Comparison of ENCODE assay signal across 16 mouse cellular contexts in the genomic region with DNA sequence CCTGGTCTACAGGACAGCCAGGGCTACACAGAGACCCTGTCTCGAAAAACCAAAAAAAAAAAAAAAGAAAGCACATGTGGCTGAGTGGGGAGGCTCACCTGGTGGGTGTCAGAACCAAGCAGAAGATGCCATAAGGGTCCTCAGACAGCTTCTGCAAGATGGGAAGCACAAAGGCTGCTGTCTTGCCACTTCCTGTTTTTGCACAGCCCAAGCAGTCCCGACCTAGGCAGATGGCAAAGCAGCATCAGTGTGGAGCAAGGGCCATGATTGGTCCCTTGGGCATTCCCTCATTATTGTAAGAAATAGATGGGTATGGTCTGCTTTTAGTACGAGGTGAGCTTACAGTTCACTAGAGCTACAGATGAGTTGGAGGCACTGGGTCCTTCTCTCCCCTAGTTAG. TPM values are rescaled to one million over a fixed set of nuclear protein-coding genes. Genes with fewer than 3 reads are reported as not detected.
DNase-seq lines count a peak whose midpoint lies in the region; ATAC-seq and TF ChIP-seq lines count a peak whose summit lies in the region.
"Had no signal": no experiment of that assay in that cellular context is flagged by ENCODE, and none has a peak within 500 bp of the region (broad histone marks: within the 10 kb centered on the region; RNA-seq: fewer than 3 reads in every experiment).

No protein-coding gene starts in this region.

- WGBS in forebrain, embryonic 12.5 days, result 79% methylated on average over 3 of the region's 3 CpGs
- WGBS in forebrain, embryonic 16.5 days, result 88% methylated on average over 3 of the region's 3 CpGs
- WGBS in midbrain, embryonic 10.5 days, result 79% methylated on average over 3 of the region's 3 CpGs
- 81% methylated on average over 3 of the region's 3 CpGs for WGBS in midbrain, embryonic 13.5 days
- 81% methylated on average over 3 of the region's 3 CpGs for WGBS in limb, embryonic 13.5 days
- WGBS in small intestine, adult 2 months, result 64% methylated on average over 3 of the region's 3 CpGs

- TF ChIP-seq POLR2A in small intestine, adult 2 months (IDR thresholded peaks at IDR 0.05; ENCODE audit: low read depth, low read length), result no peak

- no peak overlapping the region for H3K9ac ChIP-seq in forebrain, embryonic 12.5 days
- H3K9ac ChIP-seq in forebrain, embryonic 16.5 days (replicated peaks; ENCODE audit: low read depth, low read length), result no peak overlapping the region
- H3K9ac ChIP-seq in midbrain, embryonic 13.5 days (replicated peaks), result no peak overlapping the region
- H3K9ac ChIP-seq in limb, embryonic 13.5 days, result no peak overlapping the region

- H3K36me3 ChIP-seq in forebrain, embryonic 12.5 days (replicated peaks), result peaks cover 44% of the 10 kb centered on the region
- H3K36me3 ChIP-seq in forebrain, embryonic 16.5 days (ENCODE audit: control insufficient read depth, insufficient read depth), result peaks cover 18% of the 10 kb centered on the region
- H3K36me3 ChIP-seq in midbrain, embryonic 10.5 days, result peaks cover 68% of the 10 kb centered on the region
- peaks cover 60% of the 10 kb centered on the region for H3K36me3 ChIP-seq in midbrain, embryonic 13.5 days
- H3K36me3 ChIP-seq in limb, embryonic 13.5 days, result peaks cover 64% of the 10 kb centered on the region
- H3K36me3 ChIP-seq in small intestine, adult 2 months (ENCODE audit: control insufficient read depth, insufficient read depth, low read length), result peaks cover 37% of the 10 kb centered on the region

- H3K4me2 ChIP-seq in forebrain, embryonic 12.5 days, result peak overlapping the region; percentile 92; the same call in 1 of the 2 replicates
- no peak overlapping the region for H3K4me2 ChIP-seq in forebrain, embryonic 16.5 days (ENCODE audit: low read length)
- no peak overlapping the region for H3K4me2 ChIP-seq in midbrain, embryonic 13.5 days (replicated peaks)
- peak overlapping the region; percentile 94 for H3K4me2 ChIP-seq in limb, embryonic 13.5 days (replicated peaks)

- no peak for DNase-seq in midbrain, embryonic 10.5 days (ENCODE audit: low spot score)
- DNase-seq in heart, postnatal 4 days, result no peak
- DNase-seq in cerebellum, adult 11-12 months, result no peak
- DNase-seq: B cell, adult 2 months; cerebellum, postnatal 25 days; heart, adult 11 months; heart, postnatal 14 days; kidney, adult 18-20 months; retina, postnatal 1 day had no signal

- ATAC-seq in forebrain, embryonic 12.5 days (ENCODE audit: low FRiP score), result no peak
- ATAC-seq in forebrain, embryonic 16.5 days, result no peak
- no peak for ATAC-seq in midbrain, embryonic 13.5 days
- ATAC-seq in limb, embryonic 13.5 days (ENCODE audit: low FRiP score, low read depth), result no peak
- ATAC-seq: activated CD4-positive, CD25-positive, alpha-beta regulatory T cell, adult 4 months had no signal

- no peak for TF ChIP-seq CTCF in small intestine, adult 2 months (IDR thresholded peaks at IDR 0.05; ENCODE audit: extremely low read depth, insufficient read length, insufficient replicate concordance, low read depth, low read length)

- H3K27me3 ChIP-seq in forebrain, embryonic 12.5 days, result no peaks in the 10 kb centered on the region
- H3K27me3 ChIP-seq in forebrain, embryonic 16.5 days (replicated peaks; ENCODE audit: control insufficient read depth, insufficient read depth, low read length), result no peaks in the 10 kb centered on the region
- H3K27me3 ChIP-seq in midbrain, embryonic 10.5 days (ENCODE audit: low read depth, poor library complexity, severe bottlenecking), result no peaks in the 10 kb centered on the region
- no peaks in the 10 kb centered on the region for H3K27me3 ChIP-seq in midbrain, embryonic 13.5 days
- H3K27me3 ChIP-seq in limb, embryonic 13.5 days, result no peaks in the 10 kb centered on the region
- no peaks in the 10 kb centered on the region for H3K27me3 ChIP-seq in small intestine, adult 2 months (ENCODE audit: control insufficient read depth, insufficient read depth, low read length)

- H3K27ac ChIP-seq in forebrain, embryonic 12.5 days, result no peak overlapping the region
- no peak overlapping the region for H3K27ac ChIP-seq in forebrain, embryonic 16.5 days (ENCODE audit: low read length)
- H3K27ac ChIP-seq in midbrain, embryonic 10.5 days (replicated peaks), result no peak overlapping the region
- H3K27ac ChIP-seq in midbrain, embryonic 13.5 days, result no peak overlapping the region
- H3K27ac ChIP-seq in limb, embryonic 13.5 days, result no peak overlapping the region
- peak overlapping the region; percentile 36; the same call in 1 of the 2 replicates for H3K27ac ChIP-seq in small intestine, adult 2 months (ENCODE audit: insufficient read depth, low read depth, low read length)

- H3K4me3 ChIP-seq in forebrain, embryonic 12.5 days (replicated peaks), result no peak overlapping the region
- H3K4me3 ChIP-seq in forebrain, embryonic 16.5 days (replicated peaks; ENCODE audit: low read length), result no peak overlapping the region
- peak overlapping the region; percentile 91; the same call in 1 of the 2 replicates for H3K4me3 ChIP-seq in midbrain, embryonic 10.5 days
- H3K4me3 ChIP-seq in midbrain, embryonic 13.5 days (replicated peaks), result no peak overlapping the region
- peak overlapping the region; percentile 68; the same call in 1 of the 2 replicates for H3K4me3 ChIP-seq in limb, embryonic 13.5 days
- no peak overlapping the region for H3K4me3 ChIP-seq in small intestine, adult 2 months (ENCODE audit: low read depth, low read length)

- peaks cover 18% of the 10 kb centered on the region for H3K4me1 ChIP-seq in forebrain, embryonic 12.5 days
- peaks cover 23% of the 10 kb centered on the region for H3K4me1 ChIP-seq in forebrain, embryonic 16.5 days (replicated peaks; ENCODE audit: control insufficient read depth, insufficient read depth, low read length)
- peaks cover 29% of the 10 kb centered on the region for H3K4me1 ChIP-seq in midbrain, embryonic 10.5 days
- H3K4me1 ChIP-seq in midbrain, embryonic 13.5 days (replicated peaks), result peaks cover 33% of the 10 kb centered on the region
- peaks cover 28% of the 10 kb centered on the region for H3K4me1 ChIP-seq in limb, embryonic 13.5 days
- peaks cover 5% of the 10 kb centered on the region; the same call in 1 of the 2 replicates for H3K4me1 ChIP-seq in small intestine, adult 2 months (ENCODE audit: control insufficient read depth, insufficient read depth, insufficient read length, low read length)

- H3K9me3 ChIP-seq in forebrain, embryonic 12.5 days, result no peaks in the 10 kb centered on the region
- no peaks in the 10 kb centered on the region for H3K9me3 ChIP-seq in forebrain, embryonic 16.5 days (ENCODE audit: control insufficient read depth, low read length)
- H3K9me3 ChIP-seq in midbrain, embryonic 10.5 days (replicated peaks), result no peaks in the 10 kb centered on the region
- H3K9me3 ChIP-seq in midbrain, embryonic 13.5 days, result no peaks in the 10 kb centered on the region
- H3K9me3 ChIP-seq in limb, embryonic 13.5 days, result no peaks in the 10 kb centered on the region

RNA-seq across cellular contexts. Expression of gene Ddx49, which starts 1.4 kb away (rescaled TPM):
- polyA plus RNA-seq in forebrain, embryonic 12.5 days (2016; fragmentation: Nextera tagmentation; extraction: Ambion mirVana), result 54.0 and 54.2 TPM in 2 replicates
- polyA plus RNA-seq in forebrain, embryonic 16.5 days (2015; fragmentation: Nextera tagmentation; extraction: Ambion mirVana), result 53.7 and 57.5 TPM in 2 replicates
- 56.4 and 57.4 TPM in 2 replicates for polyA plus RNA-seq in midbrain, embryonic 10.5 days (2016; fragmentation: Nextera tagmentation; extraction: Ambion mirVana)
- polyA plus RNA-seq in midbrain, embryonic 13.5 days (2015; fragmentation: Nextera tagmentation; extraction: Ambion mirVana), result 50.0 and 54.6 TPM in 2 replicates
- polyA plus RNA-seq in limb, embryonic 13.5 days (2015; fragmentation: Nextera tagmentation; extraction: Ambion mirVana), result 55.8 and 60.9 TPM in 2 replicates
- polyA plus RNA-seq in small intestine, adult 2 months (2012; rRNA removed), result 31.7 and 49.4 TPM in 2 replicates
- total RNA-seq in heart, postnatal 4 days (2021), result 10 to 100 TPM; 37.2 to 46.4 TPM

RNA-seq across cellular contexts. Expression of gene Cope, which starts 1.4 kb away (rescaled TPM):
- 217 and 229 TPM in 2 replicates for polyA plus RNA-seq in forebrain, embryonic 12.5 days (2016; fragmentation: Nextera tagmentation; extraction: Ambion mirVana)
- polyA plus RNA-seq in forebrain, embryonic 16.5 days (2015; fragmentation: Nextera tagmentation; extraction: Ambion mirVana), result 270 and 273 TPM in 2 replicates
- polyA plus RNA-seq in midbrain, embryonic 10.5 days (2016; fragmentation: Nextera tagmentation; extraction: Ambion mirVana), result 308 and 311 TPM in 2 replicates
- 273 and 290 TPM in 2 replicates for polyA plus RNA-seq in midbrain, embryonic 13.5 days (2015; fragmentation: Nextera tagmentation; extraction: Ambion mirVana)
- 340 and 345 TPM in 2 replicates for polyA plus RNA-seq in limb, embryonic 13.5 days (2015; fragmentation: Nextera tagmentation; extraction: Ambion mirVana)
- 466 and 753 TPM in 2 replicates for polyA plus RNA-seq in small intestine, adult 2 months (2012; rRNA removed)
- 100 to 1,000 TPM; 176 to 179 TPM for total RNA-seq in heart, postnatal 4 days (2021)

RNA-seq across cellular contexts. Expression of gene Cers1, which starts 14.7 kb away (rescaled TPM):
- 14.9 and 16.2 TPM in 2 replicates for polyA plus RNA-seq in forebrain, embryonic 12.5 days (2016; fragmentation: Nextera tagmentation; extraction: Ambion mirVana)
- polyA plus RNA-seq in forebrain, embryonic 16.5 days (2015; fragmentation: Nextera tagmentation; extraction: Ambion mirVana), result 32.7 and 35.8 TPM in 2 replicates
- 4.6 and 5.3 TPM in 2 replicates for polyA plus RNA-seq in midbrain, embryonic 10.5 days (2016; fragmentation: Nextera tagmentation; extraction: Ambion mirVana)
- polyA plus RNA-seq in midbrain, embryonic 13.5 days (2015; fragmentation: Nextera tagmentation; extraction: Ambion mirVana), result 23.7 and 26.2 TPM in 2 replicates
- polyA plus RNA-seq in limb, embryonic 13.5 days (2015; fragmentation: Nextera tagmentation; extraction: Ambion mirVana), result 10.0 and 10.2 TPM in 2 replicates
- 0.27 and 0.89 TPM in 2 replicates for polyA plus RNA-seq in small intestine, adult 2 months (2012; rRNA removed)
- under 1 TPM; 0.43 to 0.56 TPM for total RNA-seq in heart, postnatal 4 days (2021)
- polyA plus RNA-seq: activated CD4-positive, CD25-positive, alpha-beta regulatory T cell, adult 4 months had no signal

RNA-seq across cellular contexts. Expression of gene Homer3, which starts 18.3 kb away (rescaled TPM):
- 90.7 and 94.5 TPM in 2 replicates for polyA plus RNA-seq in forebrain, embryonic 12.5 days (2016; fragmentation: Nextera tagmentation; extraction: Ambion mirVana)
- 47.2 and 49.4 TPM in 2 replicates for polyA plus RNA-seq in forebrain, embryonic 16.5 days (2015; fragmentation: Nextera tagmentation; extraction: Ambion mirVana)
- 102 and 111 TPM in 2 replicates for polyA plus RNA-seq in midbrain, embryonic 10.5 days (2016; fragmentation: Nextera tagmentation; extraction: Ambion mirVana)
- 57.7 and 61.5 TPM in 2 replicates for polyA plus RNA-seq in midbrain, embryonic 13.5 days (2015; fragmentation: Nextera tagmentation; extraction: Ambion mirVana)
- polyA plus RNA-seq in limb, embryonic 13.5 days (2015; fragmentation: Nextera tagmentation; extraction: Ambion mirVana), result 57.9 and 58.1 TPM in 2 replicates
- polyA plus RNA-seq in small intestine, adult 2 months (2012; rRNA removed), result 4.8 and 9.4 TPM in 2 replicates
- total RNA-seq in heart, postnatal 4 days (2021), result 10 to 100 TPM; 36.2 to 36.4 TPM

RNA-seq across cellular contexts. Expression of gene Gdf1, which starts 28.7 kb away (rescaled TPM):
- polyA plus RNA-seq in forebrain, embryonic 12.5 days (2016; fragmentation: Nextera tagmentation; extraction: Ambion mirVana), result 1.8 and 4.2 TPM in 2 replicates
- 3.9 and 5.8 TPM in 2 replicates for polyA plus RNA-seq in forebrain, embryonic 16.5 days (2015; fragmentation: Nextera tagmentation; extraction: Ambion mirVana)
- polyA plus RNA-seq in midbrain, embryonic 10.5 days (2016; fragmentation: Nextera tagmentation; extraction: Ambion mirVana), result 3.8 and 5.7 TPM in 2 replicates
- polyA plus RNA-seq in midbrain, embryonic 13.5 days (2015; fragmentation: Nextera tagmentation; extraction: Ambion mirVana), result 3.7 and 6.0 TPM in 2 replicates
- 0.78 and 2.7 TPM in 2 replicates for polyA plus RNA-seq in limb, embryonic 13.5 days (2015; fragmentation: Nextera tagmentation; extraction: Ambion mirVana)
- polyA plus RNA-seq in small intestine, adult 2 months (2012; rRNA removed), result 1.1 and 1.6 TPM in 2 replicates
- total RNA-seq in heart, postnatal 4 days (2021), result under 1 TPM in 1 of 2 experiments, not detected in 1; 0.60 TPM
- total RNA-seq: heart, postnatal 14 days had no signal
- polyA plus RNA-seq: thymus, postnatal 0 days had no signal

Comparison
In these comparisons a context has a peak if more than half of its experiments do, and no peak if none do; other contexts are left out.
1. H3K4me2 ChIP-seq: peak in forebrain, embryonic 12.5 days (single experiment) and limb, embryonic 13.5 days (single experiment); none in forebrain, embryonic 16.5 days (single experiment) and midbrain, embryonic 13.5 days (single experiment).
2. H3K4me3 ChIP-seq: peak in midbrain, embryonic 10.5 days (single experiment) and limb, embryonic 13.5 days (single experiment); none in forebrain, embryonic 12.5 days (single experiment), forebrain, embryonic 16.5 days (single experiment), midbrain, embryonic 13.5 days (single experiment) and small intestine, adult 2 months (single experiment).